ENCODE assay signal across 8 mouse cellular contexts in the genomic region with DNA sequence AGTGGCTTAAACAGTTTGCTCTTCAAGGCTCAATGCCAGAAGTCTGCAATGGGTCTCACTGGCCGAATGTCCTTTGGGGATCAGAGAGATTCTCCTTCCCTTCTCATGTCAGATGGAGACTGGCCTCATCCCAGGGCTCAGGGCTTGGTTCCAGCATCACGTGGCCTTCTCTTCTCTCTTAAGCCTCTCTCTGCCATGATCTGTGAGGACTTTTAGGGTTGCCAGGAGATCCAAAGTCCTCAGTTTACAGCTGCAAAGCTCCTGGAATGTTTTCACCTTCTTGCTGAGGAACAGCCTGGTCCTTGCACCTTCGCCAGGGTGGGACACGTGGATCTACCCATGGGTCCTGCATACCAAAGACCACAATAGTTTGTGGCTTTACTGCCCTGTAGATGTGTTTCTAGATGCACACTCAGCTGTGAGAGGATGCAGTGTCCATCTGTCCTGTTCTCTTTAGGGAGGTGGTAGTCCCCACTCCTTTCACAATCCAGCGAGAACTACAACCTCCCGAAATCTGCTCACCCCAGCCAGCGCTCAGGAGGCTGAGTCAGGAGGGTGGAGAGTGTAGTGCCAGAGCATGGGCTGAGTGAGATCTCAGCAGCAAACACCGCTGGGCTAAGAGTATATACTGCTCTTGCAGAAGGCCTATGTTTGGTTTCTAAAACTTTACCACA. TPM values are rescaled to one million over a fixed set of nuclear protein-coding genes. Genes with fewer than 3 reads are reported as not detected.
DNase-seq lines count a peak whose midpoint lies in the region; ATAC-seq lines count a peak whose summit lies in the region.

No protein-coding gene starts in this region.

- no peak overlapping the region for H3K4me3 ChIP-seq in lung, embryonic 16.5 days (ENCODE audit: low read length)
- no peak overlapping the region; the same call in 1 of the 2 replicates for H3K4me3 ChIP-seq in hindbrain, embryonic 16.5 days (ENCODE audit: low read length)
- H3K4me3 ChIP-seq in midbrain, embryonic 12.5 days, result peak overlapping the region; percentile 88

- no peaks in the 10 kb centered on the region for H3K36me3 ChIP-seq in lung, embryonic 16.5 days (ENCODE audit: control insufficient read depth, insufficient read depth, low read length)
- no peaks in the 10 kb centered on the region for H3K36me3 ChIP-seq in hindbrain, embryonic 16.5 days (ENCODE audit: control insufficient read depth, insufficient read depth, low read length)
- H3K36me3 ChIP-seq in midbrain, embryonic 12.5 days, result peaks cover 14% of the 10 kb centered on the region

- H3K9me3 ChIP-seq in lung, embryonic 16.5 days (ENCODE audit: control insufficient read depth, low read length), result no peaks in the 10 kb centered on the region
- no peaks in the 10 kb centered on the region for H3K9me3 ChIP-seq in hindbrain, embryonic 16.5 days (ENCODE audit: control insufficient read depth, low read length)
- H3K9me3 ChIP-seq in midbrain, embryonic 12.5 days, result peaks cover 6% of the 10 kb centered on the region; the same call in 1 of the 2 replicates

- 0 out of 2 replicates have a peak overlapping the region, but pooled peaks have one; percentile 12 for H3K27ac ChIP-seq in lung, embryonic 16.5 days (ENCODE audit: low read length)
- H3K27ac ChIP-seq in hindbrain, embryonic 16.5 days (ENCODE audit: low read depth, low read length), result peak overlapping the region; percentile 85; the same call in 1 of the 2 replicates
- H3K27ac ChIP-seq in midbrain, embryonic 12.5 days (replicated peaks), result no peak overlapping the region; the same call in 1 of the 2 replicates

- ATAC-seq in lung, embryonic 16.5 days (ENCODE audit: low read depth), result no peak
- peak; percentile 38; the same call in 1 of the 2 replicates for ATAC-seq in hindbrain, embryonic 16.5 days
- no peak for ATAC-seq in midbrain, embryonic 12.5 days (ENCODE audit: low FRiP score, low read depth)
- ATAC-seq in granulocyte monocyte progenitor cell, adult 5-6 weeks (replicated peaks; ENCODE audit: poor library complexity, severe bottlenecking), result no peak

- peaks cover 30% of the 10 kb centered on the region for H3K4me1 ChIP-seq in lung, embryonic 16.5 days (replicated peaks; ENCODE audit: control insufficient read depth, insufficient read depth, low read length)
- H3K4me1 ChIP-seq in hindbrain, embryonic 16.5 days (ENCODE audit: control insufficient read depth, insufficient read depth, low read depth, low read length), result peaks cover 35% of the 10 kb centered on the region
- peaks cover 59% of the 10 kb centered on the region for H3K4me1 ChIP-seq in midbrain, embryonic 12.5 days

- 85% methylated on average over 8 of the region's 8 CpGs for WGBS in lung, embryonic 16.5 days
- WGBS in hindbrain, embryonic 16.5 days, result 83% methylated on average over 8 of the region's 8 CpGs
- WGBS in midbrain, embryonic 12.5 days, result 92% methylated on average over 8 of the region's 8 CpGs

- DNase-seq in lung, postnatal 25 days (ENCODE audit: low spot score), result no peak
- DNase-seq in gastrocnemius, postnatal 10 days, result peak; percentile 51
- DNase-seq in frontal cortex, adult 2 months (ENCODE audit: extremely low spot score in 1 of 2, low spot score in 1 of 2), result no peak
- no peak for DNase-seq in left cerebral cortex, postnatal 14 days (ENCODE audit: low spot score in 2 of 2)

- no peaks in the 10 kb centered on the region; the same call in 1 of the 2 replicates for H3K27me3 ChIP-seq in lung, embryonic 16.5 days (ENCODE audit: control insufficient read depth, insufficient read depth, low read depth, low read length)
- no peaks in the 10 kb centered on the region for H3K27me3 ChIP-seq in hindbrain, embryonic 16.5 days (replicated peaks; ENCODE audit: control insufficient read depth, insufficient read depth, low read length)
- no peaks in the 10 kb centered on the region for H3K27me3 ChIP-seq in midbrain, embryonic 12.5 days

- intact Hi-C loops in left cerebral cortex, postnatal 14 days (cut with DNase I), result no loop called here

- no peak overlapping the region for H3K9ac ChIP-seq in lung, embryonic 16.5 days (ENCODE audit: low read length)
- no peak overlapping the region for H3K9ac ChIP-seq in hindbrain, embryonic 16.5 days (ENCODE audit: low read depth, low read length)
- peak overlapping the region; percentile 99; the same call in 1 of the 2 replicates for H3K9ac ChIP-seq in midbrain, embryonic 12.5 days (replicated peaks)

- no peak overlapping the region for H3K4me2 ChIP-seq in lung, embryonic 16.5 days (ENCODE audit: low read depth, low read length)
- peak overlapping the region; percentile 83 for H3K4me2 ChIP-seq in hindbrain, embryonic 16.5 days (ENCODE audit: low read length)
- H3K4me2 ChIP-seq in midbrain, embryonic 12.5 days (replicated peaks), result peak overlapping the region; percentile 74

RNA-seq across cellular contexts. Expression of a gene that starts 2.1 kb away (rescaled TPM):
- polyA plus RNA-seq in lung, embryonic 16.5 days (2015; fragmentation: Nextera tagmentation; extraction: Ambion mirVana), result 34.3 and 34.7 TPM in 2 replicates
- 10 to 100 TPM; 13.7 to 16.6 TPM for total RNA-seq in gastrocnemius, postnatal 10 days (2021)
- 40.3 and 41.1 TPM in 2 replicates for polyA plus RNA-seq in hindbrain, embryonic 16.5 days (2015; fragmentation: Nextera tagmentation; extraction: Ambion mirVana)
- 81.7 and 84.6 TPM in 2 replicates for polyA plus RNA-seq in midbrain, embryonic 12.5 days (2016; fragmentation: Nextera tagmentation; extraction: Ambion mirVana)
- polyA plus RNA-seq in frontal cortex, adult 2 months (2012; rRNA removed), result 58.1 and 62.0 TPM in 2 replicates
- 10 to 100 TPM; 56.0 to 65.8 TPM for total RNA-seq in left cerebral cortex, postnatal 14 days (2021)
- total RNA-seq in granulocyte monocyte progenitor cell, adult 5-6 weeks (2014; fragmentation: Nextera tagmentation), result 19.6 and 20.9 TPM in 2 replicates
- 11.9 and 16.0 TPM in 2 replicates for total RNA-seq in granulocyte monocyte progenitor cell, adult 5-6 weeks (2017)

RNA-seq across cellular contexts. Expression of a gene that starts 43.5 kb away (rescaled TPM):
- 0.85 and 1.1 TPM in 2 replicates for polyA plus RNA-seq in lung, embryonic 16.5 days (2015; fragmentation: Nextera tagmentation; extraction: Ambion mirVana)
- under 1 TPM; 0.14 to 0.97 TPM for total RNA-seq in gastrocnemius, postnatal 10 days (2021)
- 6.1 and 6.9 TPM in 2 replicates for polyA plus RNA-seq in hindbrain, embryonic 16.5 days (2015; fragmentation: Nextera tagmentation; extraction: Ambion mirVana)
- 1.7 and 2.7 TPM in 2 replicates for polyA plus RNA-seq in midbrain, embryonic 12.5 days (2016; fragmentation: Nextera tagmentation; extraction: Ambion mirVana)
- 8.1 and 9.0 TPM in 2 replicates for polyA plus RNA-seq in frontal cortex, adult 2 months (2012; rRNA removed)
- 10 to 100 TPM; 10.1 to 10.3 TPM for total RNA-seq in left cerebral cortex, postnatal 14 days (2021)
- 0.96 and 1.6 TPM in 2 replicates for total RNA-seq in granulocyte monocyte progenitor cell, adult 5-6 weeks (2014; fragmentation: Nextera tagmentation)
- total RNA-seq in granulocyte monocyte progenitor cell, adult 5-6 weeks (2017), result 0.30 TPM in 1 of 2 replicates, not detected in the other
